Mouse (Mus musculus): Measurements from ENCODE around the gene Ksr1.

DNA sequence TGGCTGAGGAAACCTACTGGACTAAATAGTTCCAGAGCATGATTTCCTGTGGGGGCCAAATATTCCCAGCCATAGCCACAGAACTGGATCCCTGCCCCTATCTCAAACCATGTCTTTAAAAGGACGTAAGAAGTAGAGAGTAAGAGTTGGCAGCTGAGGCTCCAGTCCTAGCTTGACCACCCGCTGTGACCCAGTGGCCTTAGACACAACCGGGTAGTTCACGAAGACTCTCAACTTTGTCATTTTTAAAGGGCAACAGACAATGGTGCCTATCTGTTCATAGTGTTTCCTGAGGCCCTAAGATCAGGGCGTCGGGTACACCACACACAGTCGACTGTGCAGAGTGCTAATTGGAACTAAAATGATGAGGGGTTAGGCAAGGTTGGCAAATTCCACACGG, 30.5 kb downstream of the Ksr1 start:
- TF ChIP-seq CTCF (IDR thresholded peaks at IDR 0.05; ENCODE audit: low read depth, low read length) (no peak), POLR2A (IDR thresholded peaks at IDR 0.05; ENCODE audit: extremely low read depth, insufficient read depth, low read length) (no peak)

All from liver, adult 2 months (tissue).